Comparison of ENCODE assay signal across 23 mouse cellular contexts in genomic region chr14:46512118-46512517, GRCm38 (mm10).
DNase-seq lines count a peak whose midpoint lies in the region; ATAC-seq and TF ChIP-seq lines count a peak whose summit lies in the region.
"Had no signal": no experiment of that assay in that cellular context is flagged by ENCODE, and none has a peak within 500 bp of the region (broad histone marks: within the 10 kb centered on the region; RNA-seq: fewer than 3 reads in every experiment).

No protein-coding gene starts in this region.

- no peaks in the 10 kb centered on the region for H3K4me1 ChIP-seq in kidney, adult 2 months (ENCODE audit: control insufficient read depth, insufficient read depth, low read length)
- H3K4me1 ChIP-seq in kidney, embryonic 16.5 days (ENCODE audit: insufficient read depth, low read length) = peaks cover 10% of the 10 kb centered on the region; the same call in 1 of the 2 replicates
- H3K4me1 ChIP-seq in thymus, adult 2 months (replicated peaks; ENCODE audit: control insufficient read depth, insufficient read depth, low read length) = no peaks in the 10 kb centered on the region
- H3K4me1 ChIP-seq: forebrain, embryonic 13.5 days; intestine, embryonic 15.5 days; liver, embryonic 15.5 days; neural tube, embryonic 12.5 days had no signal

- ATAC-seq in kidney, embryonic 16.5 days (ENCODE audit: low FRiP score, low TSS enrichment) = no peak
- ATAC-seq in activated CD4-positive, CD25-positive, alpha-beta regulatory T cell, adult 4 months = no peak
- ATAC-seq: CD4-positive, CD25-positive, alpha-beta regulatory T cell, adult 4 months; forebrain, embryonic 13.5 days; intestine, embryonic 15.5 days had no signal

- H3K9ac ChIP-seq in kidney, embryonic 16.5 days (replicated peaks; ENCODE audit: low read length) = no peak overlapping the region
- H3K9ac ChIP-seq: forebrain, embryonic 13.5 days; hindbrain, embryonic 14.5 days; intestine, embryonic 15.5 days; liver, embryonic 15.5 days; neural tube, embryonic 12.5 days had no signal

- no peaks in the 10 kb centered on the region for H3K36me3 ChIP-seq in kidney, adult 2 months (ENCODE audit: control insufficient read depth, insufficient read depth, low read length)
- H3K36me3 ChIP-seq in kidney, embryonic 16.5 days (ENCODE audit: insufficient read depth, low read length) = no peaks in the 10 kb centered on the region
- H3K36me3 ChIP-seq in thymus, adult 2 months (ENCODE audit: control insufficient read depth, insufficient read depth, low read length) = no peaks in the 10 kb centered on the region
- H3K36me3 ChIP-seq: G1E; intestine, embryonic 15.5 days; liver, embryonic 15.5 days; neural tube, embryonic 12.5 days had no signal

- no peaks in the 10 kb centered on the region for H3K9me3 ChIP-seq in kidney, embryonic 16.5 days (ENCODE audit: low read length)
- H3K9me3 ChIP-seq: forebrain, embryonic 13.5 days; G1E; intestine, embryonic 15.5 days; liver, embryonic 15.5 days; neural tube, embryonic 12.5 days had no signal

- peak; percentile 40 for DNase-seq in kidney, adult 2 months
- DNase-seq in ovary, adult 18-20 months (ENCODE audit: low spot score) = peak; percentile 7
- no peak for DNase-seq in ovary, postnatal 14 days (ENCODE audit: low spot score)
- peak; percentile 50 for DNase-seq in fibroblast of lung, adult 2 months (ENCODE audit: low read depth)
- DNase-seq in mesoderm, embryonic 11.5 days (ENCODE audit: low read depth, low spot score) = peak; percentile 37
- no peak for DNase-seq in thymus, adult 2 months
- DNase-seq: cerebellum, postnatal 25 days; gastrocnemius, postnatal 36 days; right cerebral cortex, postnatal 14 days; thymus, postnatal 25 days had no signal

- no peak overlapping the region for H3K27ac ChIP-seq in kidney, adult 2 months (ENCODE audit: insufficient read depth, low read depth, low read length)
- no peak overlapping the region for H3K27ac ChIP-seq in kidney, embryonic 16.5 days (ENCODE audit: low read length)
- no peak overlapping the region for H3K27ac ChIP-seq in thymus, adult 2 months (ENCODE audit: control insufficient read depth, insufficient read depth, low read length)
- H3K27ac ChIP-seq: forebrain, embryonic 13.5 days; hindbrain, embryonic 14.5 days; intestine, embryonic 15.5 days; layer of hippocampus, adult 2 months; left cerebral cortex, adult 2 months; liver, embryonic 15.5 days; neural tube, embryonic 12.5 days; stomach, postnatal 0 days had no signal

- no peaks in the 10 kb centered on the region for H3K27me3 ChIP-seq in kidney, adult 2 months (replicated peaks; ENCODE audit: control insufficient read depth, insufficient read depth, low read length)
- H3K27me3 ChIP-seq in kidney, embryonic 16.5 days (ENCODE audit: insufficient read depth, low read length) = no peaks in the 10 kb centered on the region
- no peaks in the 10 kb centered on the region for H3K27me3 ChIP-seq in thymus, adult 2 months (ENCODE audit: control insufficient read depth, insufficient read depth, low read length)
- H3K27me3 ChIP-seq: forebrain, embryonic 13.5 days; intestine, embryonic 15.5 days; liver, embryonic 15.5 days; neural tube, embryonic 12.5 days had no signal

- H3K4me3 ChIP-seq in kidney, adult 2 months (ENCODE audit: insufficient read depth, low read depth, low read length) = no peak overlapping the region
- H3K4me3 ChIP-seq in kidney, embryonic 16.5 days (ENCODE audit: low read length) = no peak overlapping the region
- no peak overlapping the region for H3K4me3 ChIP-seq in thymus, adult 2 months (ENCODE audit: control insufficient read depth, insufficient read depth, low read length)
- H3K4me3 ChIP-seq: forebrain, embryonic 13.5 days; intestine, embryonic 15.5 days; layer of hippocampus, adult 2 months; left cerebral cortex, adult 2 months; liver, embryonic 15.5 days; neural tube, embryonic 12.5 days had no signal

- TF ChIP-seq POLR2A in kidney, adult 2 months (IDR thresholded peaks at IDR 0.05; ENCODE audit: low read depth, low read length) = no peak
- no peak for TF ChIP-seq POLR2A in thymus, adult 2 months (IDR thresholded peaks at IDR 0.05; ENCODE audit: control insufficient read depth, extremely low read depth, insufficient read depth, low read length, poor library complexity)

- no peak for TF ChIP-seq CTCF in kidney, adult 2 months (conservative IDR thresholded peaks at IDR 0.05; ENCODE audit: insufficient read depth, insufficient read length, low read depth, low read length)
- TF ChIP-seq CTCF in thymus, adult 2 months (IDR thresholded peaks at IDR 0.05; ENCODE audit: borderline replicate concordance, control insufficient read depth, extremely low read depth, insufficient read depth, low read length, poor library complexity) = no peak

- H3K4me2 ChIP-seq in kidney, embryonic 16.5 days (replicated peaks; ENCODE audit: low read depth, low read length) = no peak overlapping the region
- H3K4me2 ChIP-seq: forebrain, embryonic 13.5 days; heart, embryonic 11.5 days; hindbrain, embryonic 14.5 days; intestine, embryonic 15.5 days; liver, embryonic 15.5 days; neural tube, embryonic 12.5 days had no signal

- WGBS in kidney, adult 2 months = 97% methylated on average over 1 of the region's 1 CpGs
- WGBS in kidney, embryonic 16.5 days = 92% methylated on average over 1 of the region's 1 CpGs
- WGBS in thymus, adult 2 months = 100% methylated on average over 1 of the region's 1 CpGs

Comparison
In these comparisons a context has a peak if more than half of its experiments do, and no peak if none do; other contexts are left out.
1. DNase-seq: peak in kidney, adult 2 months (single experiment), ovary, adult 18-20 months (single experiment), fibroblast of lung, adult 2 months (single experiment) and mesoderm, embryonic 11.5 days (single experiment); none in ovary, postnatal 14 days (single experiment) and thymus, adult 2 months (single experiment).